Mouse (Mus musculus): ENCODE results near the gene Adgrl1. TPM values are rescaled to one million over a fixed set of nuclear protein-coding genes. Genes with fewer than 3 reads are reported as not detected.

Adgrl1 gene
- total RNA-seq, 1 experiment from 2014 or later: 5.0 TPM

GRCm38 (mm10) chr8:83934994-83935393 is 35.1 kb downstream of the Adgrl1 start:
- ATAC-seq (replicated peaks in 1 of 2; ENCODE audit: insufficient read depth in 1 of 2, low FRiP score in 2 of 2, low TSS enrichment in 1 of 2, low read depth in 1 of 2, poor library complexity in 2 of 2, severe bottlenecking in 2 of 2): no peak

GRCm38 (mm10) chr8:83935435-83935834 is 35.5 kb downstream of the Adgrl1 start:
- no peak for ATAC-seq (replicated peaks in 1 of 2; ENCODE audit: insufficient read depth in 1 of 2, low FRiP score in 2 of 2, low TSS enrichment in 1 of 2, low read depth in 1 of 2, poor library complexity in 2 of 2, severe bottlenecking in 2 of 2)

- no peak for ATAC-seq (replicated peaks in 1 of 2; ENCODE audit: insufficient read depth in 1 of 2, low FRiP score in 2 of 2, low TSS enrichment in 1 of 2, low read depth in 1 of 2, poor library complexity in 2 of 2, severe bottlenecking in 2 of 2)
Measured at GRCm38 (mm10) chr8:83937645-83938044, 37.7 kb downstream of the Adgrl1 start.

GRCm38 (mm10) chr8:83938330-83938729 is 38.4 kb downstream of the Adgrl1 start:
- ATAC-seq (replicated peaks in 1 of 2; ENCODE audit: insufficient read depth in 1 of 2, low FRiP score in 2 of 2, low TSS enrichment in 1 of 2, low read depth in 1 of 2, poor library complexity in 2 of 2, severe bottlenecking in 2 of 2): no peak

GRCm38 (mm10) chr8:83941066-83941677 is 41.3 kb downstream of the Adgrl1 start:
- ATAC-seq (replicated peaks in 1 of 2; ENCODE audit: insufficient read depth in 1 of 2, low FRiP score in 2 of 2, low TSS enrichment in 1 of 2, low read depth in 1 of 2, poor library complexity in 2 of 2, severe bottlenecking in 2 of 2): no peak

GRCm38 (mm10) chr8:83942446-83942845 is 42.5 kb downstream of the Adgrl1 start:
- no peak for ATAC-seq (replicated peaks in 1 of 2; ENCODE audit: insufficient read depth in 1 of 2, low FRiP score in 2 of 2, low TSS enrichment in 1 of 2, low read depth in 1 of 2, poor library complexity in 2 of 2, severe bottlenecking in 2 of 2)

- no peak for ATAC-seq (replicated peaks in 1 of 2; ENCODE audit: insufficient read depth in 1 of 2, low FRiP score in 2 of 2, low TSS enrichment in 1 of 2, low read depth in 1 of 2, poor library complexity in 2 of 2, severe bottlenecking in 2 of 2)
Measured at GRCm38 (mm10) chr8:83945540-83945939, 45.6 kb downstream of the Adgrl1 start.

- ATAC-seq (replicated peaks in 1 of 2; ENCODE audit: insufficient read depth in 1 of 2, low FRiP score in 2 of 2, low TSS enrichment in 1 of 2, low read depth in 1 of 2, poor library complexity in 2 of 2, severe bottlenecking in 2 of 2): no peak
Measured at GRCm38 (mm10) chr8:83954749-83955105, 54.8 kb downstream of the Adgrl1 start.

GRCm38 (mm10) chr8:83955106-83955957 is 55.4 kb downstream of the Adgrl1 start, which contains the start of the genes Gm10644 and Asf1b:
Gene Gm10644, minus strand, starts transcription at chr8:83955205.
Gene Asf1b, plus strand, starts transcription at chr8:83955507.
- peak; percentile 95 to 96 for ATAC-seq (replicated peaks in 1 of 2; ENCODE audit: insufficient read depth in 1 of 2, low FRiP score in 2 of 2, low TSS enrichment in 1 of 2, low read depth in 1 of 2, poor library complexity in 2 of 2, severe bottlenecking in 2 of 2)

- ATAC-seq (replicated peaks in 1 of 2; ENCODE audit: insufficient read depth in 1 of 2, low FRiP score in 2 of 2, low TSS enrichment in 1 of 2, low read depth in 1 of 2, poor library complexity in 2 of 2, severe bottlenecking in 2 of 2): no peak
Measured at GRCm38 (mm10) chr8:83955958-83956218, 56.0 kb downstream of the Adgrl1 start.

GRCm38 (mm10) chr8:83956789-83957188 is 56.9 kb downstream of the Adgrl1 start:
- peak in 1 of 2 experiments; percentile 34; a peak in 1 of 4 replicates for ATAC-seq (replicated peaks in 1 of 2; ENCODE audit: insufficient read depth in 1 of 2, low FRiP score in 2 of 2, low TSS enrichment in 1 of 2, low read depth in 1 of 2, poor library complexity in 2 of 2, severe bottlenecking in 2 of 2)

- ATAC-seq (replicated peaks in 1 of 2; ENCODE audit: insufficient read depth in 1 of 2, low FRiP score in 2 of 2, low TSS enrichment in 1 of 2, low read depth in 1 of 2, poor library complexity in 2 of 2, severe bottlenecking in 2 of 2): no peak
Measured at GRCm38 (mm10) chr8:83964015-83964765, 64.3 kb downstream of the Adgrl1 start.

- ATAC-seq (replicated peaks in 1 of 2; ENCODE audit: insufficient read depth in 1 of 2, low FRiP score in 2 of 2, low TSS enrichment in 1 of 2, low read depth in 1 of 2, poor library complexity in 2 of 2, severe bottlenecking in 2 of 2): no peak
Measured at GRCm38 (mm10) chr8:83967701-83968100, 67.8 kb downstream of the Adgrl1 start.

GRCm38 (mm10) chr8:83971121-83971520 is 71.2 kb downstream of the Adgrl1 start:
- ATAC-seq (replicated peaks in 1 of 2; ENCODE audit: insufficient read depth in 1 of 2, low FRiP score in 2 of 2, low TSS enrichment in 1 of 2, low read depth in 1 of 2, poor library complexity in 2 of 2, severe bottlenecking in 2 of 2): no peak

GRCm38 (mm10) chr8:83971661-83972060 is 71.8 kb downstream of the Adgrl1 start:
- no peak for ATAC-seq (replicated peaks in 1 of 2; ENCODE audit: insufficient read depth in 1 of 2, low FRiP score in 2 of 2, low TSS enrichment in 1 of 2, low read depth in 1 of 2, poor library complexity in 2 of 2, severe bottlenecking in 2 of 2)

GRCm38 (mm10) chr8:83972150-83973120 is 72.5 kb downstream of the Adgrl1 start, which contains the start of gene Prkaca:
Gene Prkaca, plus strand, starts transcription at chr8:83972993.
- ATAC-seq (replicated peaks in 1 of 2; ENCODE audit: insufficient read depth in 1 of 2, low FRiP score in 2 of 2, low TSS enrichment in 1 of 2, low read depth in 1 of 2, poor library complexity in 2 of 2, severe bottlenecking in 2 of 2): peak; percentile 99

All from hematopoietic stem cell, adult 5-6 weeks (primary cell).